Mouse (Mus musculus) ES-E14 (cell line): ENCODE data around the gene Cd52.

Experiments
- CHD2 ChIP-seq: IDR thresholded peaks from 2 replicates; pipeline ENCODE4 v1.6.1; 2014; ENCODE audit warnings: mild to moderate bottlenecking, low read depth, low read length, inconsistent platforms
- HCFC1 ChIP-seq: IDR thresholded peaks from 2 replicates; pipeline ENCODE4 v1.6.1; 2012; ENCODE audit warnings: low read length, inconsistent platforms, borderline replicate concordance; ENCODE audit not compliant: insufficient read depth
- MAFK ChIP-seq: IDR thresholded peaks from 2 replicates; pipeline ENCODE4 v1.6.1; 2014; ENCODE audit warnings: mild to moderate bottlenecking, low read depth, low read length, inconsistent platforms; ENCODE audit not compliant: insufficient read depth
- ZC3H11A ChIP-seq: IDR thresholded peaks from 2 replicates; pipeline ENCODE4 v1.6.1; 2012; ENCODE audit warnings: low read depth, mild to moderate bottlenecking, inconsistent platforms, low read length, borderline replicate concordance
- ZNF384 ChIP-seq: IDR thresholded peaks from 2 replicates; pipeline ENCODE4 v1.6.1; 2012; ENCODE audit warnings: low read depth, low read length, inconsistent platforms

DNA sequence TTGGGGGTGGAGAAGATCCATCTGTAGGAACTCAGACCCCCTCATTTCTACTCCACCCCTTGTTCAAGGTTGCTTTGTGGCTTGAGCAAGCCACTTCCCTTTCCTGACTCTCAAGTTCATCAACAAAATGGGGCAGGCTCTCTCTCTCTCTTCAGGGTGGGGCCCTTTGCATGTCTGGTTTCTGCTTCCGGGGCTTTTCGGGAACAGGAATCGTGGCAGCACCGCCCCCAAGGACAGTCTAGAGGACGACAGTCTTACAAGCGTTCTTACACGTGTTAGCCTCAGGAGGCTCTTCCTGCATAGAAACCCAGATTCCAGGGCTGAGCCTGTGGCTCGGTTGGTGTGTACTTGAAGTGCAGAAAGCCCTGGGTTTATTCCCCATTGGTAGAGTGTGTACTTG lies 22.1 kb upstream of the Cd52 start:
- TF ChIP-seq MAFK (no peak), HCFC1 (no peak), ZC3H11A (no peak), ZNF384 (no peak), CHD2 (no peak)
